Mouse (Mus musculus) testis, adult 2 months (tissue): Measurements from ENCODE around the gene Lim2. TPM values are rescaled to one million over a fixed set of nuclear protein-coding genes. Genes with fewer than 3 reads are reported as not detected.

ENCODE experiments used
- H3K27ac ChIP-seq: fragments of 200-500 bp; 2 replicates; pipeline ENCODE4 v1.5.1; 2012; ENCODE audit warnings: low read depth, low read length; ENCODE audit not compliant: control insufficient read depth, insufficient read depth
- H3K27me3 ChIP-seq: fragments of 200-500 bp; 2 replicates; pipeline ENCODE4 v1.6.1; 2012; ENCODE audit warnings: mild to moderate bottlenecking, low read length, moderate library complexity; ENCODE audit not compliant: control insufficient read depth, insufficient read depth
- H3K36me3 ChIP-seq: fragments of 200-500 bp; 2 replicates; pipeline ENCODE4 v1.6.1; 2012; ENCODE audit warnings: mild to moderate bottlenecking, low read length; ENCODE audit not compliant: control insufficient read depth, insufficient read depth
- H3K4me1 ChIP-seq: fragments of 200-500 bp; 2 replicates; pipeline ENCODE4 v1.6.1; 2012; ENCODE audit warnings: low read length; ENCODE audit not compliant: control insufficient read depth, insufficient read depth
- H3K4me3 ChIP-seq: fragments of 200-500 bp; 2 replicates; pipeline ENCODE4 v1.5.1; 2012; ENCODE audit warnings: low read depth, mild to moderate bottlenecking, low read length, moderate library complexity, mixed read lengths; ENCODE audit not compliant: control insufficient read depth
- CTCF ChIP-seq: fragments of 200-500 bp; IDR thresholded peaks from 2 replicates; pipeline ENCODE4 v1.5.1; 2012; ENCODE audit warnings: low read depth, mild to moderate bottlenecking, inconsistent platforms, low read length, moderate library complexity; ENCODE audit not compliant: control insufficient read depth, insufficient read depth, insufficient replicate concordance
- POLR2A ChIP-seq: fragments of 200-500 bp; IDR thresholded peaks from 2 replicates; pipeline ENCODE4 v1.6.1; 2012; ENCODE audit warnings: low read depth, mild to moderate bottlenecking, inconsistent platforms, low read length, moderate library complexity; ENCODE audit not compliant: control insufficient read depth
- polyA plus RNA-seq: library from polyadenylated mRNA; depleted of rRNA; stranded (reverse); fragments of >200 nt; gene quantifications from 2 replicates; pipeline ENCODE4 v1.2.3, GENCODE M21; 2012; rRNA removed

Lim2 gene
- polyA plus RNA-seq, 1 experiment, result not detected

DNA sequence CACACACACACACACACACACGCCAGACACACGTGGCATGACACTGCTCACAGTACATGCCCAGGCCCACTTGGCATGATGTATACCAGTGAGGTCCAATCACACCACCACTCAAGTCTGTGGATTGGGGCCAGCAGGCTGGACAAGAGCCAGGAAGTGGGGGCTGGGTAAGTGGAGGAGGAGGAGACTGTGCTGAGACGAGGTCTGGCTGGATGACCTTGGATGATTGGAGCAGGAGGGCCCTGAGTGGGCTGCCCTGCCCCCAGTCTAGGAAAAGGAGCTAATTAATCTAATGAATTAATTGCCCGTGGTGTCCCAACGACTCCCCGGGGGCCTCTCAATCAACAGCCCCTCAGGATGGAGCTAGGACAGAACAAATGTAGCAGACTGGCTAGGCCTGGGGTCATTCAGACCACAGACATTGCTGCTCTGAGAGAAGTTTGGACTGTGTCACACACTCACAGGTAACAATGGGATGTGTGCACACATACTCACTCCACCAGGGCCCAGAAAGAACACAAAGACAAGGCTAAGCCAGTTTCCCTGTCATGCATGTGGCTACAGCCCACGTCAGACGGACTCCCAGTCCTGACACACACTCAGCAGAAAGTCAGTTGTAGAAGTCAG, 54.7 kb downstream of the Lim2 start:
- no peaks in the 10 kb centered on the region for H3K27me3 ChIP-seq
- H3K27ac ChIP-seq, result no peak overlapping the region
- TF ChIP-seq POLR2A (no peak), CTCF (no peak)
- no peak overlapping the region for H3K4me3 ChIP-seq
- no peaks in the 10 kb centered on the region for H3K36me3 ChIP-seq
- H3K4me1 ChIP-seq, result no peaks in the 10 kb centered on the region

DNA sequence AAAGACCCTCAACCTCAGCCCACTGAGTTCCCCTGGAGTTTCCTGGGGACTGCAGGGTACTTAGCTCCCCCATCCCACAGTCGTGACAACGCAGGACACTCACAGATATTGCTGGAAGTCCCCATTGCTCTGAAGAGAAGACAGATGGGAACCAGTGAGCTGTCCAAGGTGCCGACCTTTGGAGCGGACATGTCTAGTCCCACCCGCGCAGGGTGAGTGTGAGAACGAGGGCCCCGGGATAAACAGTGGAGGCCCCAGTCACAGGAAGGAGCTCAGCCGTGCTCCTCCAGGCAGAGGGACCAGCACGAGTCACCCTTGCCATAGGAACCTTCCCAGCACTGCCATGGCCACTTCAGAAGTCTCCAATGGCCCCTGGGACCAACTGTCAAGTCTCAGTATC, 55.8 kb downstream of the Lim2 start:
- TF ChIP-seq POLR2A, result no peak
- TF ChIP-seq CTCF, result no peak
- no peak overlapping the region for H3K4me3 ChIP-seq
- no peaks in the 10 kb centered on the region for H3K4me1 ChIP-seq
- no peak overlapping the region for H3K27ac ChIP-seq
- no peaks in the 10 kb centered on the region for H3K27me3 ChIP-seq
- no peaks in the 10 kb centered on the region for H3K36me3 ChIP-seq

Other genes starting within 250 kb of the Lim2 start
- gene Zfp715, start 114.4 kb upstream of the Lim2 start, polyA plus RNA-seq, result 6.7 TPM in 2 replicates
- 0.10 and 0.11 TPM in 2 replicates for gene Siglecf, start 76.3 kb upstream of the Lim2 start, polyA plus RNA-seq
- gene Siglecg, start 19.5 kb upstream of the Lim2 start, polyA plus RNA-seq, result 0.05 and 0.06 TPM in 2 replicates
- 0.25 TPM in 1 of 2 replicates, not detected in the other for gene Nkg7, start 9.4 kb downstream of the Lim2 start, polyA plus RNA-seq
- 247 and 279 TPM in 2 replicates for gene Cldnd2, start 13.1 kb downstream of the Lim2 start, polyA plus RNA-seq
- gene Etfb, start 16.4 kb downstream of the Lim2 start, polyA plus RNA-seq, result 50.5 and 51.5 TPM in 2 replicates
- gene Gm45233, start 16.5 kb downstream of the Lim2 start, polyA plus RNA-seq, result 5.4 and 7.5 TPM in 2 replicates
- 10.9 and 12.9 TPM in 2 replicates for gene Vsig10l, start 35.5 kb downstream of the Lim2 start, polyA plus RNA-seq
- gene Iglon5, start 62.4 kb downstream of the Lim2 start, polyA plus RNA-seq, result 7.4 and 8.1 TPM in 2 replicates
- 12.4 and 13.8 TPM in 2 replicates for gene 4931406B18Rik, start 78.3 kb downstream of the Lim2 start, polyA plus RNA-seq
- 7.5 and 8.1 TPM in 2 replicates for gene Cd33, start 116.8 kb downstream of the Lim2 start, polyA plus RNA-seq
- 0.19 and 0.23 TPM in 2 replicates for gene Zfp658, start 134.6 kb downstream of the Lim2 start, polyA plus RNA-seq
- gene Zfp719, start 151.9 kb downstream of the Lim2 start, polyA plus RNA-seq, result 2.9 and 3.8 TPM in 2 replicates
- gene Zfp819, start 179.5 kb downstream of the Lim2 start, polyA plus RNA-seq, result 9.2 and 10.6 TPM in 2 replicates
- gene Ceacam18, start 207.0 kb downstream of the Lim2 start, polyA plus RNA-seq, result 0.16 TPM in 1 of 2 replicates, not detected in the other
- 4.7 and 6.1 TPM in 2 replicates for gene Siglece, start 232.5 kb downstream of the Lim2 start, polyA plus RNA-seq
- 0.74 and 1.2 TPM in 2 replicates for gene Ctu1, start 244.3 kb downstream of the Lim2 start, polyA plus RNA-seq